Mouse (Mus musculus) skeletal muscle tissue, postnatal 0 days (tissue): Measurements from ENCODE around the gene Dll4. TPM values are rescaled to one million over a fixed set of nuclear protein-coding genes. Genes with fewer than 3 reads are reported as not detected.

ENCODE experiments used
- polyA plus RNA-seq: library from polyadenylated mRNA; unstranded; fragments of >200 nt; fragmentation: Nextera tagmentation; extraction: Ambion mirVana; gene quantifications from 2 replicates; pipeline ENCODE4 v1.2.1, GENCODE M21; 2015

The Dll4 gene
- 4.8 and 5.1 TPM in 2 replicates for polyA plus RNA-seq

GRCm38 (mm10) chr2:119325568-119326143 is at the start of gene Dll4:
TSS of gene Dll4 (plus strand) at chr2:119325784.

GRCm38 (mm10) chr2:119288270-119288882 is 37.2 kb upstream of the Dll4 start, which contains the start of gene Vps18:
TSS of gene Vps18 (plus strand) at chr2:119288740.

GRCm38 (mm10) chr2:119350555-119351486 is 25.2 kb downstream of the Dll4 start, which contains the start of gene Chac1:
TSS of gene Chac1 (plus strand) at chr2:119351229.

Other genes starting within 250 kb of the Dll4 start
- 5.4 and 6.2 TPM in 2 replicates for gene Rad51, start 213.0 kb upstream of the Dll4 start, polyA plus RNA-seq
- 10.1 and 15.4 TPM in 2 replicates for gene Rmdn3, start 168.8 kb upstream of the Dll4 start, polyA plus RNA-seq
- 2.1 and 3.2 TPM in 2 replicates for gene Gchfr, start 158.0 kb upstream of the Dll4 start, polyA plus RNA-seq
- 0.13 and 0.45 TPM in 2 replicates for gene Gm14137, start 151.3 kb upstream of the Dll4 start, polyA plus RNA-seq
- gene Zfyve19, start 117.2 kb upstream of the Dll4 start, polyA plus RNA-seq, result 26.1 and 27.9 TPM in 2 replicates
- gene Dnajc17, start 117.0 kb upstream of the Dll4 start, polyA plus RNA-seq, result 10.9 and 15.0 TPM in 2 replicates
- gene Ppp1r14d, start 95.9 kb upstream of the Dll4 start, polyA plus RNA-seq, result not detected in 2 replicates
- gene Spint1, start 88.4 kb upstream of the Dll4 start, polyA plus RNA-seq, result 0.08 and 0.63 TPM in 2 replicates
- 0.88 TPM in 1 of 2 replicates, not detected in the other for gene Rhov, start 54.5 kb upstream of the Dll4 start, polyA plus RNA-seq
- gene Vps18, start 37.0 kb upstream of the Dll4 start, polyA plus RNA-seq, result 7.4 and 7.5 TPM in 2 replicates
- gene Chac1, start 25.4 kb downstream of the Dll4 start, polyA plus RNA-seq, result 0.12 and 1.0 TPM in 2 replicates
- gene Ino80, start 151.9 kb downstream of the Dll4 start, polyA plus RNA-seq, result 1.8 and 2.5 TPM in 2 replicates
- gene Exd1, start 221.8 kb downstream of the Dll4 start, polyA plus RNA-seq, result 0.09 and 0.29 TPM in 2 replicates
- 39.3 and 59.0 TPM in 2 replicates for gene Chp1, start 221.9 kb downstream of the Dll4 start, polyA plus RNA-seq